Mouse (Mus musculus) liver, embryonic 15.5 days (tissue): Measurements from ENCODE around the gene Tstd2. TPM values are rescaled to one million over a fixed set of nuclear protein-coding genes. Genes with fewer than 3 reads are reported as not detected.

Experiments used
- ATAC-seq: fragments of 200-750 bp; cut with Nextera tagmentation; 2 replicates; pipeline ENCODE4 v1.8.0; 2017; ENCODE audit warnings: moderate number of reproducible peaks, mild to moderate bottlenecking, moderate library complexity; ENCODE audit not compliant: insufficient read depth
- H3K27ac ChIP-seq: fragments of 300-500 bp; sonication (generic); replicated peaks from 2 replicates; pipeline ENCODE4 v1.5.1; 2015; ENCODE audit warnings: mild to moderate bottlenecking, inconsistent platforms
- H3K27me3 ChIP-seq: fragments of 300-500 bp; sonication (generic); 2 replicates; pipeline ENCODE4 v1.6.1; 2015; ENCODE audit warnings: mild to moderate bottlenecking, inconsistent platforms
- H3K36me3 ChIP-seq: fragments of 300-500 bp; sonication (generic); replicated peaks from 2 replicates; pipeline ENCODE4 v1.6.1; 2015; ENCODE audit warnings: moderate library complexity, mild to moderate bottlenecking, inconsistent platforms
- H3K4me1 ChIP-seq: fragments of 300-500 bp; sonication (generic); replicated peaks from 2 replicates; pipeline ENCODE4 v1.6.1; 2015; ENCODE audit warnings: inconsistent platforms
- H3K4me2 ChIP-seq: fragments of 300-500 bp; sonication (generic); 2 replicates; pipeline ENCODE4 v1.6.1; 2015; ENCODE audit warnings: moderate library complexity, mild to moderate bottlenecking, inconsistent platforms
- H3K4me3 ChIP-seq: fragments of 300-500 bp; sonication (generic); replicated peaks from 2 replicates; pipeline ENCODE4 v1.5.1; 2015; ENCODE audit warnings: mild to moderate bottlenecking, inconsistent platforms
- H3K9ac ChIP-seq: fragments of 300-500 bp; sonication (generic); 2 replicates; pipeline ENCODE4 v1.6.1; 2015; ENCODE audit warnings: moderate library complexity, mild to moderate bottlenecking, inconsistent platforms
- H3K9me3 ChIP-seq: fragments of 300-500 bp; sonication (generic); replicated peaks from 2 replicates; pipeline ENCODE4 v1.6.1; 2016; ENCODE audit warnings: inconsistent platforms
- WGBS: fragments of 180-500 bp; shearing (Covaris S2); methylation state at CpG from one replicate; pipeline ENCODE4 v1.1.7; 2015; ENCODE audit warnings: mixed read lengths; ENCODE audit not compliant: insufficient replicate concordance; 5-methylcytosine and 5-hydroxymethylcytosine counted together
- polyA plus RNA-seq: library from polyadenylated mRNA; unstranded; fragments of >200 nt; fragmentation: Nextera tagmentation; extraction: Ambion mirVana; gene quantifications from 2 replicates; pipeline ENCODE4 v1.2.1, GENCODE M21; 2015

Gene Tstd2
- polyA plus RNA-seq, 1 experiment from 2014 or later: 10.0 TPM

DNA sequence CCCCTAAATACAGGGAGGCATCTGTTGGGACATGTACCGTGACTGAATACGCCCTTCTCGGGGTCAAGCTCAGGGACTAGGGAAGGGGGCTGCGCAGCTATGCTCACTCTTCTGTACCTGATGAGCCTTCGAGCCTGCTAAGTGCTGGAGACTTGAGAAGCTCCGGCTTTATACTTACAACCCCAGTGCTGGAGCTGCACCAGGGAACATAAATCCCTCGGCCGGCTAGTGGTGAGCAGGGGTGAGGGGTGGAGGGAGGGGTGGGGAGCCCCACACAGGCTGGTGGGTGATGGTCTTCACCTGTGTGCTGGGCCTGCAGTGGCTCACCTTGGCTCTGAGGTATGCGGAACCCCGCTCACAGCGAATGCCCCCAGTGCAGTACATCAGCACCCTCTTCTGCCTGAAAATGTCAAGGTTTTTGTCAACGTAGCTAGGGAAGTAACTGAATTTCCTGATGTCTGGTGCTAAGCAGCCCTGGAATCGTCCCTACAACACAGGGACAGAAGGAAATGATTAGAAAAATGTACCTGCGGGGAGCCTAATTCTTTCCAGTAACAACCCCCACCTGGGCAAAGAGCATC is 18.9 kb downstream of the Tstd2 start:
- Histone ChIP-seq H3K27me3 (no peaks in the 10 kb centered on the region), H3K4me1 (no peaks in the 10 kb centered on the region), H3K4me2 (no peak overlapping the region), H3K36me3 (peaks cover 92% of the 10 kb centered on the region), H3K27ac (no peak overlapping the region), H3K9me3 (no peaks in the 10 kb centered on the region), H3K9ac (no peak overlapping the region), H3K4me3 (no peak overlapping the region)
- 90% methylated on average over 14 of the region's 14 CpGs for WGBS
- ATAC-seq: no peak

DNA sequence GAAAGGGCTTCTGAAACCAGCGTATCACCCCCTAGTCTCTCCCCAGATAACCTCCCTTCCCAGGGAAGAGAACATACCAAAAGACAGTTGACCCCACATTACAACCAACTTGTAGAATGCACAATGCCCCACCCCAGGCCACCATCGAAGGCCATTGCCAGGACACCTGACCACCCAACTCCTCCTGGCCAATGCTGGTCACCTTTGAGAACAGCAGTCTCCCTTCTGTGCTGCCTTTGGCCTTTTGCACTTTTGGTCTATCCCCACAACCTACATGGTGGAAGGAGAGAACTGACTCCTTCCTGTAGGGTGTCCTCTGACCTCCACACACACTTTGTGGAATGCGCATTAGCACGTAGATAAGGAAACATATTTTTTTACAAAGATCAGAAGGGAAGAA is 21.0 kb downstream of the Tstd2 start:
- H3K9me3 ChIP-seq: no peaks in the 10 kb centered on the region
- H3K4me1 ChIP-seq: no peaks in the 10 kb centered on the region
- H3K4me3 ChIP-seq: no peak overlapping the region
- peaks cover 94% of the 10 kb centered on the region for H3K36me3 ChIP-seq
- H3K9ac ChIP-seq: no peak overlapping the region
- ATAC-seq: no peak
- WGBS: 86% methylated on average over 4 of the region's 4 CpGs
- H3K27ac ChIP-seq: no peak overlapping the region
- no peaks in the 10 kb centered on the region for H3K27me3 ChIP-seq
- H3K4me2 ChIP-seq: no peak overlapping the region

DNA sequence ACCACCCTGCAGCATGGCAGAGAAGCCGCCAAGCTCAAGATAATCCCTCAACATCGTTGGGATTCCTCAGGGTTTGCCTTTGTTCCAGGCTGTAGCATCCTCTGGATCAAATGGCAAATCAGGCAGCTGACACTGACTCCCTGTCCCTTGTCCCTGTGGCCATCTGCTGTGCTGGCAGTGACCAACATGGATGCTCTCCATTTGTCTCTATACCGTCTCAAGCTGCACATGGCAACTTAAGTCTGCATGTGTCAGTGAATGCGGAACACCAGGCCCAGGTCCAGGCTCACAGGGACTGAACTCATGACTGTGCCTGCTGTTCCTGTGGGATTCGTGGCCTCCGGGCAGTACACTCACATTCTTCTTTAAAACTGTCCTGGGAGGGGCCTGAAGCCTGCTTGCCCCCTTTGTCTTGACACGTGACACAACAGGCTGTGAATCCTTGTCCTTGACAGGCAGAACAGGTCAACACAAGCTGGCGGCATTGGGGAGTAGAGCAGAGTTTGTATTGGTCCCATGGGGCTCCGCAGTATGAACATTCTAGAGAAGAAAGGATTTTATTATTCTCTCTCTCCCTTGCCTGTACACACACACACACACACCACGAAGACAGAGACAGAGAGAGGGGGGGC is 21.8 kb downstream of the Tstd2 start:
- WGBS: 87% methylated on average over 10 of the region's 10 CpGs
- Histone ChIP-seq H3K4me2 (no peak overlapping the region), H3K27me3 (no peaks in the 10 kb centered on the region), H3K36me3 (peaks cover 95% of the 10 kb centered on the region), H3K9ac (no peak overlapping the region), H3K27ac (no peak overlapping the region), H3K9me3 (no peaks in the 10 kb centered on the region), H3K4me1 (no peaks in the 10 kb centered on the region), H3K4me3 (no peak overlapping the region)
- ATAC-seq: no peak

DNA sequence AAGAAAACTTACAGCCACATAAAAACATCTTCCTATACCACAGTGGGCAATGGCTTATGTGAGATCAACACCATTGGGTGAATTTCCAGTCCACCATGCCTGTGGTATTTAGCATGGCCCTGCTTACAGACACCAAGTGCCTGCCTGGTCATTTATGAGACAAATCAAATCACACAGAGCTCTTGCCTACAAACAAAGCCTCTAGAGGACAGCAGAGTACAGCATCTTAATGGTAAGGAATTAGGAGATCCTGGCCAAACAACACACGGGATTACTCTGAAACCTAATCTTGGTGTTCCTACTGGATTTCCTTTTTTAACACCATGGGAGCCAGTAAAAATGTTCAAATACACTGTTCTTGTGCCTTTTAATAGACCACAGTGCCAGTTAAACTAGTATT is 23.2 kb downstream of the Tstd2 start:
- peaks cover 98% of the 10 kb centered on the region for H3K36me3 ChIP-seq

DNA sequence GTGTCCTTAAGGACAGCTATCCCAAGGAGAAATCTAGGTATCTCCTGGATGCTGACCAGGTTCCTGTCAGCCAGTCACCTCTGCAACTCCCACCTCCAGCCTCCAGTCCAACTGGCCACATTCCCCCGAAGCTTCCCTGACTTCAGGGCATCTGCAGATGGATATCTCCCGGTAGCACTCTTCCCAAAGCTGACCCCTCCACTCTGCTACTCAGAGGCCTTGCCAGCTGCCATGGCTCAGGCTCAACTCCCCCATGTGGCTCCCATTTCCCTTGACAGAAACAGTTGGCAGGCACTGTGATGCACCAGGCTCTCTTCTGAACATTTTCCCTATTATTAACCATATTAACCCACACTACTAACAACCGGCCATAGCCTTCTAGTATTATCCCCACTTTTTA is 27.1 kb downstream of the Tstd2 start:
- no peaks in the 10 kb centered on the region for H3K27me3 ChIP-seq
- H3K27ac ChIP-seq: no peak overlapping the region
- H3K9ac ChIP-seq: no peak overlapping the region
- no peaks in the 10 kb centered on the region for H3K4me1 ChIP-seq
- WGBS: 83% methylated on average over 3 of the region's 3 CpGs
- H3K36me3 ChIP-seq: peaks cover 99% of the 10 kb centered on the region
- H3K4me3 ChIP-seq: no peak overlapping the region
- H3K4me2 ChIP-seq: no peak overlapping the region
- H3K9me3 ChIP-seq: no peaks in the 10 kb centered on the region
- no peak for ATAC-seq

More for the DNA sequence above, 23.2 kb downstream of the Tstd2 start:
- Histone ChIP-seq H3K4me2 (no peak overlapping the region), H3K27ac (no peak overlapping the region), H3K9me3 (no peaks in the 10 kb centered on the region), H3K27me3 (no peaks in the 10 kb centered on the region), H3K9ac (no peak overlapping the region), H3K4me3 (no peak overlapping the region), H3K4me1 (no peaks in the 10 kb centered on the region)
- no peak for ATAC-seq
- WGBS: 89% methylated on average over 1 of the region's 1 CpGs

DNA sequence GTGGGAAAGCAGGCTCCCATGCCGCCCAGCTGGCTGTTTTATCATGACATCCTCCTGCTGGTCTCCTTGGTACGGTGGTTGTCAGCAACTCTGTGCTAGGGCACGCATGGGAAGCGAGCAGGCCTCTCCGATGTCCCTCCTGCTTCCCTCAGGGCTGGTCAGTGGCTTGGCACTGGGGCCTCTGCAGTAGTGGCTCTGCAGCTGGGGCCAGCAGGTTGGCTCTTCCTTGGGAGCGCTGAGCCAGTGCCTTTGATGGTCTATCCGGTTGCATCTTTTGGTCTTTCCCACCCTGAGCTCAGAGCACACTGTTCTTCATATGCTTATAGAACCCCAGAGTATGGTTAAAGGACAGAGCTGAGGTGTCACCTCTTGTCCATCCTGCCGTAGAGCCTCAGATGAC is 28.4 kb downstream of the Tstd2 start:
- WGBS: 90% methylated on average over 8 of the region's 8 CpGs
- no peak for ATAC-seq
- no peak overlapping the region for H3K9ac ChIP-seq
- H3K36me3 ChIP-seq: peaks cover 99% of the 10 kb centered on the region
- no peak overlapping the region for H3K4me3 ChIP-seq
- H3K4me2 ChIP-seq: no peak overlapping the region
- no peaks in the 10 kb centered on the region for H3K9me3 ChIP-seq
- no peak overlapping the region for H3K27ac ChIP-seq
- H3K4me1 ChIP-seq: no peaks in the 10 kb centered on the region
- H3K27me3 ChIP-seq: no peaks in the 10 kb centered on the region

DNA sequence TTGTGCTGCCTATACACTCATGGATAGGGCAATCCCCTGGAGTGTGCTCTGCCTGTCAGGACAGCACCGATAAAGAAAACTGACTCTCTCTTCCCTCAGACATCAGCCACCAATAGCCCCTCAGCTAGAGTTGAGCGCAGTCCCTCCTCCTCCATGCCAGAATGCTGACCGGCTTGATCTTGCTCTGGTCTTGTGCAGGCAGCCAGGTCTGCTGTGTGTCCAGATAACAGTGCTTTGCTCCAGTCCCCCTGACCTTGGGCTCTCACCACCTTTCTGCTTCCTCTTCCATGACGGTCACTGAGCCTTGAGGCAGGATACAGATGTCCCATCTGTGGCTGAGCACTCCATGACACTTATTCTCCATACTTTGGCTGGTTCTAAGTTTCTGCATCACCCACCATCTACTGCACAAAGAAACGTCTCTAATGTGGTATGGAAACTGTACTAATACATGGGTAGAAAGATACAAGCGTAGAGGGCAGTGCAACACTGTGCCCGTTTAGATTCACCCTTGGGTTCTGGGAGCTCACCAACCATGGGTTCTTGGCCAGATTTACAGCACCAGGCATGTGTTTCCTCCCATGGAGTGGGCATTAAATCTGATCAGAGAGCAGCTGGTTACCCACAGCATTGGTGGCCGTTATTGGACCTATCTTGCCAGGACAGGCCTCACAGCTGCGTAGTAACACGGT is 36.3 kb downstream of the Tstd2 start:
- no peak overlapping the region for H3K9ac ChIP-seq
- no peaks in the 10 kb centered on the region for H3K9me3 ChIP-seq
- H3K27me3 ChIP-seq: peaks cover 4% of the 10 kb centered on the region; the same call in 1 of the 2 replicates
- H3K4me2 ChIP-seq: no peak overlapping the region
- H3K4me3 ChIP-seq: no peak overlapping the region
- peaks cover 100% of the 10 kb centered on the region for H3K36me3 ChIP-seq
- H3K4me1 ChIP-seq: peaks cover 26% of the 10 kb centered on the region
- no peak overlapping the region for H3K27ac ChIP-seq
- WGBS: 83% methylated on average over 10 of the region's 10 CpGs
- no peak for ATAC-seq

DNA sequence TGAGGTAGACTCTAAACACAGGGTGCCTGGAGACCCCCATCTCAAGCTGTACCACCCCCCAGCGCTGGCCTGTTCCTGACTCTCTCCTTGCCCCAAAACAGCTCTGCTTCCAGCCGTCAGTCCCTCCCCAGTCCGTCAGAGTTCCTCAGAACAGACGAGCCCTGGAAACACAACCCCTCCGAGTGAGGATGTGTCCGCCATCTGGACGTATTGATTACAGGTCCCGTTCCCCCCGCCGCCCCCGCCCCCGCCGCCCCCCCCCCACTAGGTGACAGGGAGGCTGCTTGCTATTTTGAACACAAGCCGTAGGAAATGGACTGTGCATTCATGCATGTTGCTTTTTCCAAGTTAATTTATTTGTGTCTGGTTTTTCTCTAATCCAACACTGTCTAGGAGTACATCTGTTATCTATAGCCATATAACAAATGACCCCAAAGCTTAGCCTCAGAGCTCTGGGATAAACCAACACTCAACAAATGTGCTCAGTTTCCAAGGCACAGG is 37.2 kb downstream of the Tstd2 start:
- no peak overlapping the region for H3K4me2 ChIP-seq

DNA sequence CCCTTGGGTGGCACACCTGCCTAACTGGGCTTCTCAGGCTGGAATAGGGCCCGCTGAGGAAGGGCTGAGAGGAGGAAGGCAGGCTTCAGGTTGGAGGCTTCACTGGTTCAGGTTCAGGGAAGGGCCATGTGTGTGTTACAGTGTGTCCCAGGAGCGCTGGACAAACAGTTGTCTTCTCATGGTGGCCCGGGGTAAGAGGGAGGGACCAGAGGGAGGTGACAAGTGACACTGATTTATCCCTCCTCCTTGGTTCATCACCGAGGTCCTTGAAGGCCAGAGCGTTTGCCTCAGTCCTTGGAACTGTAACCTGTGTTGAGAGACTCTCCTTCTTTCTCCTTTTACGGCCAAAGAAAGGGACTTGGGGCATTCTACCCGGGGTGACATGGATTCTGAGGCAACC is 38.0 kb downstream of the Tstd2 start:
- WGBS: 52% methylated on average over 7 of the region's 7 CpGs
- Histone ChIP-seq H3K27ac (no peak overlapping the region), H3K4me3 (no peak overlapping the region), H3K27me3 (peaks cover 4% of the 10 kb centered on the region; the same call in 1 of the 2 replicates), H3K9ac (no peak overlapping the region), H3K4me1 (peaks cover 26% of the 10 kb centered on the region), H3K36me3 (peaks cover 100% of the 10 kb centered on the region), H3K9me3 (no peaks in the 10 kb centered on the region), H3K4me2 (no peak overlapping the region)
- ATAC-seq: no peak

More for the DNA sequence above, 37.2 kb downstream of the Tstd2 start:
- Histone ChIP-seq H3K9ac (no peak overlapping the region), H3K4me3 (no peak overlapping the region), H3K27me3 (peaks cover 4% of the 10 kb centered on the region; the same call in 1 of the 2 replicates), H3K27ac (no peak overlapping the region), H3K4me1 (peaks cover 26% of the 10 kb centered on the region), H3K36me3 (peaks cover 100% of the 10 kb centered on the region), H3K9me3 (no peaks in the 10 kb centered on the region)
- 41% methylated on average over 14 of the region's 14 CpGs for WGBS
- ATAC-seq: no peak

DNA sequence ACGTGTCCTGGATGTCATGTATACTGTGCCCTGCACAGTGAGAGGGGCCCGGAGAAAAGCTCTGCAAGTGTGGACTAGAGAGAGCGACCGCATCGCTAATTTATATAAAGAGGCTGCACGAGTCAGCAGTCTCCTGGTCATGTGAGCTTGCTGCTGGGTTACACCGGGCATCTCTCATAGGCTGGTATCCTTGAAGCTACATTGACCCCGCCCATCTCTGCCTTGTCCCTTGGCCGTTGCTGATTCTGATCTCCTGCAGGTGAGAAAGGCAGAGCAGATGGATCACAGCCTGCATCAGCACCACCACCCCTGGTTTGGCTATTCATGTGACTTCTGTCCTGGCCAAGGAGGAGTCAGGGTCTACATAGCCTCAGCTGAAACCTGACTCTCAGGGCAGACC is 39.4 kb downstream of the Tstd2 start:
- no peaks in the 10 kb centered on the region for H3K9me3 ChIP-seq

DNA sequence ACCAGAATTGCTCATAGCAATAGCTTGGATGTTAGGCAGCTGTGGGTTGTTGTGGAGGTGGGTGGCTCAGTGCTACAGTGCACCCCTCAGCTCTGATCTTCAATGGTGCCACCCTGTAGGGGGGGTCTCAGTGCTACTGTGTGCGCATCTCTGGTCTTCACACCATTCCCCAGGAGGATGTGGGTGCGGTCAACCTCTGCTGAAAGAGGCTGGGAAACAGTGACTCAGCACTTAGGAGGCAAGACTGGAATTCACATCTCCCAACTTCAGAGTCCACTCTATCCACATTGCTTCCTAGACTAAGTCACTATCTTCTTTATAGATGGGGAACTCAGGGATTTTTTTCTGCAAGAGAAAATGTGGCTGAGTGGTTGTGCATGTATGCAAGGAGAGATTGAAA is 40.9 kb downstream of the Tstd2 start:
- H3K36me3 ChIP-seq: peaks cover 100% of the 10 kb centered on the region

More for the DNA sequence above, 39.4 kb downstream of the Tstd2 start:
- Histone ChIP-seq H3K36me3 (peaks cover 100% of the 10 kb centered on the region), H3K27ac (no peak overlapping the region), H3K4me3 (no peak overlapping the region), H3K27me3 (peaks cover 4% of the 10 kb centered on the region; the same call in 1 of the 2 replicates), H3K9ac (no peak overlapping the region), H3K4me2 (no peak overlapping the region), H3K4me1 (peaks cover 22% of the 10 kb centered on the region)
- 78% methylated on average over 9 of the region's 9 CpGs for WGBS
- ATAC-seq: no peak

More for the DNA sequence above, 40.9 kb downstream of the Tstd2 start:
- Histone ChIP-seq H3K9me3 (no peaks in the 10 kb centered on the region), H3K4me2 (no peak overlapping the region), H3K4me1 (peaks cover 10% of the 10 kb centered on the region), H3K9ac (no peak overlapping the region), H3K4me3 (no peak overlapping the region), H3K27me3 (peaks cover 4% of the 10 kb centered on the region; the same call in 1 of the 2 replicates), H3K27ac (no peak overlapping the region)
- no peak for ATAC-seq
- WGBS: 92% methylated on average over 2 of the region's 2 CpGs
